Mouse (Mus musculus) brain, embryonic 14.5 days (tissue): Measurements from ENCODE around the gene Pax5. TPM values are rescaled to one million over a fixed set of nuclear protein-coding genes. Genes with fewer than 3 reads are reported as not detected.
"Not testable (repeated sequence)": the region's sequence is repeated elsewhere in the genome, so short reads cannot be mapped to it uniquely, and the experiment has no call there.

Source experiments
- DNase-seq: peaks from one replicate; pipeline ENCODE4 v3.0.0-alpha.2; 2011; ENCODE audit warnings: low read depth
- CTCF ChIP-seq: fragments of 200-500 bp; IDR thresholded peaks from 2 replicates; pipeline ENCODE4 v1.5.1; 2012; ENCODE audit warnings: inconsistent platforms, mild to moderate bottlenecking, moderate library complexity, borderline replicate concordance; ENCODE audit not compliant: insufficient read depth, insufficient read length; ENCODE audit errors: extremely low read depth
- POLR2A ChIP-seq: fragments of 200-500 bp; IDR thresholded peaks from 2 replicates; pipeline ENCODE4 v1.6.1; 2012; ENCODE audit warnings: mild to moderate bottlenecking, inconsistent platforms, borderline replicate concordance; ENCODE audit not compliant: poor library complexity, insufficient read depth, insufficient read length, severe bottlenecking; ENCODE audit errors: extremely low read depth
- polyA plus RNA-seq: library from polyadenylated mRNA; depleted of rRNA; stranded (reverse); fragments of >200 nt; gene quantifications from 2 replicates; pipeline ENCODE4 v1.2.3, GENCODE M21; 2012; rRNA removed

Gene Pax5
- polyA plus RNA-seq, result 5.0 and 15.0 TPM in 2 replicates

- no peak for TF ChIP-seq POLR2A
- TF ChIP-seq CTCF, result no peak
- DNase-seq, result no peak
Measured at GRCm38 (mm10) chr4:44709740-44710700, at the start of gene Pax5. Gene Pax5 (minus strand): TSS chr4:44710487.

GRCm38 (mm10) chr4:44757131-44757530, 46.8 kb upstream of the Pax5 start:
- not testable (repeated sequence) for DNase-seq

- peak; percentile 98 for DNase-seq
- TF ChIP-seq POLR2A (peak; percentile 48; the same call in 1 of the 2 replicates), CTCF (no peak)
Measured at GRCm38 (mm10) chr4:44756134-44756951, 46.1 kb upstream of the Pax5 start.

GRCm38 (mm10) chr4:44755553-44756133, 45.4 kb upstream of the Pax5 start, which contains the start of gene Zcchc7:
Gene Zcchc7 (plus strand): TSS chr4:44755877.
- TF ChIP-seq CTCF (no peak), POLR2A (no peak)
- no peak for DNase-seq

- no peak for TF ChIP-seq POLR2A
- no peak for TF ChIP-seq CTCF
- DNase-seq, result no peak
Measured at GRCm38 (mm10) chr4:44740471-44740870, 30.2 kb upstream of the Pax5 start.

- no peak for DNase-seq
- TF ChIP-seq POLR2A, result no peak
- TF ChIP-seq CTCF, result no peak
Measured at GRCm38 (mm10) chr4:44721237-44721636, 10.9 kb upstream of the Pax5 start.

- no peak for DNase-seq
- TF ChIP-seq POLR2A (no peak), CTCF (no peak)
Measured at GRCm38 (mm10) chr4:44720046-44720445, 9.8 kb upstream of the Pax5 start.

GRCm38 (mm10) chr4:44717676-44718075, 7.4 kb upstream of the Pax5 start:
- no peak for DNase-seq
- TF ChIP-seq POLR2A (no peak), CTCF (no peak)

- peak; percentile 9 for DNase-seq
- TF ChIP-seq CTCF, result no peak
Measured at GRCm38 (mm10) chr4:44716391-44716790, 6.1 kb upstream of the Pax5 start.

- DNase-seq, result peak; percentile 5
- TF ChIP-seq POLR2A, result no peak
- no peak for TF ChIP-seq CTCF
Measured at GRCm38 (mm10) chr4:44715621-44716160, 5.4 kb upstream of the Pax5 start.

GRCm38 (mm10) chr4:44714111-44714621, 3.9 kb upstream of the Pax5 start:
- peak; percentile 5 for DNase-seq
- TF ChIP-seq CTCF (no peak), POLR2A (no peak)
